Mouse (Mus musculus): ENCODE data around the gene Slc39a9.

- no peak for TF ChIP-seq EP300 (IDR thresholded peaks at IDR 0.05; ENCODE audit: low read depth)
- peak; percentile 56 for TF ChIP-seq CTCF (IDR thresholded peaks at IDR 0.05; ENCODE audit: low read depth)
These were observed 85.1 kb downstream of the Slc39a9 start for GRCm38 (mm10) chr12:80728814-80729213.
